Mouse (Mus musculus) hindbrain, embryonic 15.5 days (tissue): ENCODE data around the gene Eln. TPM values are rescaled to one million over a fixed set of nuclear protein-coding genes. Genes with fewer than 3 reads are reported as not detected.

Experiments used
- ATAC-seq: fragments of 200-750 bp; cut with Nextera tagmentation; 2 replicates; pipeline ENCODE4 v1.8.0; 2017; ENCODE audit warnings: low read depth, moderate number of reproducible peaks, moderate TSS enrichment; ENCODE audit not compliant: low FRiP score
- H3K27ac ChIP-seq: fragments of 300-500 bp; sonication (generic); replicated peaks from 2 replicates; pipeline ENCODE4 v1.5.1; 2015; ENCODE audit warnings: mild to moderate bottlenecking, inconsistent platforms
- H3K27me3 ChIP-seq: fragments of 300-500 bp; sonication (generic); 2 replicates; pipeline ENCODE4 v1.6.1; 2015; ENCODE audit warnings: control low read depth, inconsistent platforms
- H3K36me3 ChIP-seq: fragments of 300-500 bp; sonication (generic); 2 replicates; pipeline ENCODE4 v1.6.1; 2015; ENCODE audit warnings: control low read depth, inconsistent platforms
- H3K4me1 ChIP-seq: fragments of 300-500 bp; sonication (generic); replicated peaks from 2 replicates; pipeline ENCODE4 v1.6.1; 2015; ENCODE audit warnings: control low read depth, inconsistent platforms
- H3K4me2 ChIP-seq: fragments of 300-500 bp; sonication (generic); 2 replicates; pipeline ENCODE4 v1.6.1; 2015; ENCODE audit warnings: moderate library complexity, mild to moderate bottlenecking, inconsistent platforms
- H3K4me3 ChIP-seq: fragments of 300-500 bp; sonication (generic); 2 replicates; pipeline ENCODE4 v1.5.1; 2015; ENCODE audit warnings: mild to moderate bottlenecking, inconsistent platforms
- H3K9ac ChIP-seq: fragments of 300-500 bp; sonication (generic); 2 replicates; pipeline ENCODE4 v1.6.1; 2015; ENCODE audit warnings: inconsistent platforms
- H3K9me3 ChIP-seq: fragments of 300-500 bp; sonication (generic); 2 replicates; pipeline ENCODE4 v1.6.1; 2016; ENCODE audit warnings: control low read depth, inconsistent platforms
- WGBS: fragments of 180-500 bp; shearing (Covaris S2); methylation state at CpG from one replicate; pipeline ENCODE4 v1.1.7; 2015; 5-methylcytosine and 5-hydroxymethylcytosine counted together
- polyA plus RNA-seq: library from polyadenylated mRNA; unstranded; fragments of >200 nt; fragmentation: Nextera tagmentation; extraction: Ambion mirVana; gene quantifications from 2 replicates; pipeline ENCODE4 v1.2.1, GENCODE M21; 2015

Eln gene
- polyA plus RNA-seq, 1 experiment from 2014 or later, result 21.0 TPM

DNA sequence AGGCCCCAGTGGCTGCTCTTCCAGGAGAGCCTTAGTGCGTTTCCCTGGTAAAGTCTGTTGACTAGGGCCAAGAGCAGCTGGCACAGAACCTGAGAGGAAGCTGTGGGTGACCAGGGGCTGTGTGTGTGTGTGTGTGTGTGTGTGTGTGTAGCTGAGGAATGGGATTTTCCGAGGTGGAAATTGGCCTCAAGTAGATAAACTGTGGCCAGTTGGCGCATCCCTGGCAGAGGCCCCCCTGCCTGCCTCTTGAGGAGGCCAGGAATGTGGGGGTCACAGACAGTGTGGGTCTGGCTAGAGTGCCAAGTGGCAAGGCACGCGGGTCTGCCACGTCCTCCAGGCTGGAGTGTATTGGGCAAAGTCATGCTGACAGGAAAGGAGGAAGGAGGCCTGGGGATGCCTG is 37.8 kb downstream of the Eln start:
- no peaks in the 10 kb centered on the region for H3K27me3 ChIP-seq
- no peak overlapping the region for H3K4me3 ChIP-seq
- WGBS, result 63% methylated on average over 6 of the region's 6 CpGs
- H3K36me3 ChIP-seq, result no peaks in the 10 kb centered on the region
- no peak overlapping the region for H3K9ac ChIP-seq
- no peaks in the 10 kb centered on the region for H3K4me1 ChIP-seq
- H3K4me2 ChIP-seq, result no peak overlapping the region
- no peak for ATAC-seq
- H3K27ac ChIP-seq, result no peak overlapping the region
- H3K9me3 ChIP-seq, result no peaks in the 10 kb centered on the region

DNA sequence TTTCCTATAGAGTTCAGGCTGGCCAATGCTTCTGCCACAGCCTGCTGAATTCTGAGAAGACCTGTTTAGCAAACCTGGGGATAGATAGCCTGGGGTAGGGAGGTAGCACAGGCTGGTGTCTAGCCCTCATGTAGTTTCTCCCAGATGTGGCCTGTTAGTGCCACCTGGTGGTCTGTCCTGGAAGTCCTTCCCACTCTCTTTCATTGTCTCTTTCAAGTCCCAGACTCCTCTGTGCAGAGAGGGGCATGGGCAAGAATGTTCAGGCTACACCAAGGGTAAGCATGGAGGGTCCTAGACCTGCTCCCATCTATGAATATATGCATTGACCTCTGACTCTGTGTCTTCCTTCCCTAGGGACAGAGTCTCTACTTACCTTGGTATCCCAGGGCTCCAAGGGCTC is 43.0 kb downstream of the Eln start:
- Histone ChIP-seq H3K4me1 (no peaks in the 10 kb centered on the region), H3K27ac (no peak overlapping the region), H3K9me3 (no peaks in the 10 kb centered on the region), H3K27me3 (no peaks in the 10 kb centered on the region), H3K36me3 (no peaks in the 10 kb centered on the region), H3K4me3 (no peak overlapping the region), H3K4me2 (no peak overlapping the region), H3K9ac (no peak overlapping the region)
- ATAC-seq, result peak; percentile 54

- H3K9me3 ChIP-seq, result no peaks in the 10 kb centered on the region
- no peak overlapping the region for H3K27ac ChIP-seq
- H3K36me3 ChIP-seq, result no peaks in the 10 kb centered on the region
- no peak for ATAC-seq
- H3K9ac ChIP-seq, result no peak overlapping the region
- H3K27me3 ChIP-seq, result no peaks in the 10 kb centered on the region
- WGBS, result 94% methylated on average over 2 of the region's 2 CpGs
- H3K4me1 ChIP-seq, result no peaks in the 10 kb centered on the region
- no peak overlapping the region for H3K4me2 ChIP-seq
- H3K4me3 ChIP-seq, result no peak overlapping the region
These were observed 51.6 kb downstream of the Eln start for GRCm38 (mm10) chr5:134695539-134695938.

DNA sequence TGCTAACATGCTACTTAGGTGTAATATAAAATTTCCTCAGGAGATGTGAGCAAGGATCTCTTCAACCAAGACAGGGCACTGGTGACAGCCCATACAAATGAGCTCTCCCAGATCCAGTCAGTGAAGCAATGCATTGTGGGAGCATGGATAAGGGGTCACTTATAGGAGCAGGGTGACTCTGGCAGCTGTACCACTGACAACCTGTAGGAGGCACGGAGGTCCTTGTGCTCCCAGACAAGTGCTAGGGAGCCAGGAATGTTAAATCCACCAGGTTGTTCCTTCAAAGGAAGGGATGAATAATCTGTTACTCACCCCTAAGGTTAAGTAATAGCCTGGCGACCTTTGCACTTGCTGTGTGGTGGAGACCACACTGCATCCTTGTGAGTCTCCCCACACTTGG is 52.0 kb downstream of the Eln start:
- Histone ChIP-seq H3K27me3 (no peaks in the 10 kb centered on the region), H3K9ac (no peak overlapping the region), H3K4me3 (no peak overlapping the region), H3K27ac (no peak overlapping the region), H3K4me2 (no peak overlapping the region), H3K4me1 (no peaks in the 10 kb centered on the region), H3K9me3 (no peaks in the 10 kb centered on the region), H3K36me3 (no peaks in the 10 kb centered on the region)
- no peak for ATAC-seq
- WGBS, result 9% methylated on average over 2 of the region's 2 CpGs

- no peaks in the 10 kb centered on the region for H3K9me3 ChIP-seq
- no peak overlapping the region for H3K9ac ChIP-seq
- H3K27me3 ChIP-seq, result no peaks in the 10 kb centered on the region
- WGBS, result 81% methylated on average over 1 of the region's 1 CpGs
- no peak for ATAC-seq
- no peaks in the 10 kb centered on the region for H3K36me3 ChIP-seq
- peaks cover 5% of the 10 kb centered on the region for H3K4me1 ChIP-seq
- H3K27ac ChIP-seq, result no peak overlapping the region
- H3K4me2 ChIP-seq, result no peak overlapping the region
- H3K4me3 ChIP-seq, result no peak overlapping the region
These were observed 54.4 kb downstream of the Eln start for GRCm38 (mm10) chr5:134692704-134693103.

GRCm38 (mm10) chr5:134688718-134689284 is 58.3 kb downstream of the Eln start:
- peaks cover 19% of the 10 kb centered on the region for H3K36me3 ChIP-seq
- H3K9ac ChIP-seq, result peak overlapping the region; percentile 41
- peak overlapping the region; percentile 92 for H3K4me3 ChIP-seq
- H3K27me3 ChIP-seq, result no peaks in the 10 kb centered on the region
- under 1% methylated on average over 38 of the region's 38 CpGs for WGBS
- ATAC-seq, result peak; percentile 96
- peak overlapping the region; percentile 67 for H3K4me2 ChIP-seq
- H3K27ac ChIP-seq, result peak overlapping the region; percentile 91
- H3K4me1 ChIP-seq, result peaks cover 22% of the 10 kb centered on the region
- no peaks in the 10 kb centered on the region for H3K9me3 ChIP-seq

- Histone ChIP-seq H3K4me2 (peak within 1 kb of the TSS; percentile 67), H3K9me3 (no peaks in the 10 kb centered on the region), H3K27ac (peak within 1 kb of the TSS; percentile 91), H3K27me3 (no peaks in the 10 kb centered on the region), H3K9ac (peak within 1 kb of the TSS; percentile 87), H3K36me3 (peaks cover 21% of the 10 kb centered on the region), H3K4me1 (peaks cover 22% of the 10 kb centered on the region), H3K4me3 (peak within 1 kb of the TSS; percentile 92)
- peak; percentile 19 for ATAC-seq
- WGBS, result 0% methylated on average over 33 of the region's 69 CpGs
These were observed 58.9 kb downstream of the Eln start, which contains the start of gene Limk1 for GRCm38 (mm10) chr5:134688086-134688717. Limk1 (minus strand) TSS chr5:134688598.

DNA sequence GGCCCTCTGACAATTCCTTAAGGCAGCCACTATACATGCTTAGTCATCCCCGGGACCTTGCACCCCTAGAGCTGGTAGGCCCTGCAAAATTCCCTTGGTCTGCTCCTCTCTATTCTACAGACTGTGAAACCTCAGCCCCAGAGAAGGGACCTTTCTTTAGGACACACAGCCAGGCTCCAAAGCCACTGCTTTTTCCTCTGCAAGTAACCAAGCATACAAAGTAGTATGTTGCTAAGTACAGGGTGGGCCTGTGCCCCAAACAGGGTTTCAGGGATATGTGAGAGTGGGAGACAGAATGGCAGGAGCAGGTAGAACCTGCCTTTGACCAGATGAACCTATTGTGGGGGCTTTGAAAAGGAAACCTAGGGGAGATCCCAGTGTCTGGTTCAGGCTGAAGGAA is 59.9 kb downstream of the Eln start:
- H3K27ac ChIP-seq, result 0 out of 2 replicates have a peak overlapping the region, but pooled peaks have one; percentile 91
- H3K4me2 ChIP-seq, result peak overlapping the region; percentile 67
- H3K9me3 ChIP-seq, result no peaks in the 10 kb centered on the region
- H3K9ac ChIP-seq, result peak overlapping the region; percentile 87
- 86% methylated on average over 1 of the region's 1 CpGs for WGBS
- peaks cover 26% of the 10 kb centered on the region for H3K36me3 ChIP-seq
- no peak for ATAC-seq
- H3K4me1 ChIP-seq, result peaks cover 22% of the 10 kb centered on the region
- peak overlapping the region; percentile 92 for H3K4me3 ChIP-seq
- no peaks in the 10 kb centered on the region for H3K27me3 ChIP-seq

DNA sequence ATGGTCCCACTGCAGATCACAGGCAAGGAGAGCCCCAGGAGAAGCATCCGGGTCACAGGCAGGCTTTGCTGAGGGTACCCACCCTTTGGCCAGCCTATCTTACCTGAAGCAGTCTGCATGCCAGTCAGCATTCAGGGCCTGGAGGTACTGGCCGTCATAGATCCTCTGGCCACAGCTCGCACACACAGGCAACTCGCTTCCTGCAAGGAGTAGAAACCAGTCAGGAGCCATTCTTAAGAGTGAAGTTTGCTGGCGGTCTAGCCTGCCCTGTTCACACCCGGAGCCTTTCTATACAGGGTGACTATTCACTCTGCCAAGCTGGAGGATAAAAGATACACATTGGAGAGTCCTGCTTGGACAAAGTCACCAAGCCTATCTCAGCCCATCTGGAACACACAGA is 60.6 kb downstream of the Eln start:
- Histone ChIP-seq H3K36me3 (peaks cover 26% of the 10 kb centered on the region), H3K4me1 (peaks cover 22% of the 10 kb centered on the region), H3K27ac (no peak overlapping the region), H3K27me3 (no peaks in the 10 kb centered on the region), H3K9ac (no peak overlapping the region), H3K4me3 (no peak overlapping the region), H3K9me3 (no peaks in the 10 kb centered on the region), H3K4me2 (no peak overlapping the region)
- no peak for ATAC-seq
- 91% methylated on average over 6 of the region's 6 CpGs for WGBS

- H3K4me1 ChIP-seq, result peaks cover 24% of the 10 kb centered on the region
- H3K27ac ChIP-seq, result no peak overlapping the region
- no peaks in the 10 kb centered on the region for H3K27me3 ChIP-seq
- H3K4me3 ChIP-seq, result no peak overlapping the region
- no peaks in the 10 kb centered on the region for H3K9me3 ChIP-seq
- no peak overlapping the region for H3K9ac ChIP-seq
- WGBS, result 56% methylated on average over 2 of the region's 2 CpGs
- peaks cover 31% of the 10 kb centered on the region for H3K36me3 ChIP-seq
- no peak for ATAC-seq
- no peak overlapping the region for H3K4me2 ChIP-seq
These were observed 62.7 kb downstream of the Eln start for GRCm38 (mm10) chr5:134684398-134684797.

DNA sequence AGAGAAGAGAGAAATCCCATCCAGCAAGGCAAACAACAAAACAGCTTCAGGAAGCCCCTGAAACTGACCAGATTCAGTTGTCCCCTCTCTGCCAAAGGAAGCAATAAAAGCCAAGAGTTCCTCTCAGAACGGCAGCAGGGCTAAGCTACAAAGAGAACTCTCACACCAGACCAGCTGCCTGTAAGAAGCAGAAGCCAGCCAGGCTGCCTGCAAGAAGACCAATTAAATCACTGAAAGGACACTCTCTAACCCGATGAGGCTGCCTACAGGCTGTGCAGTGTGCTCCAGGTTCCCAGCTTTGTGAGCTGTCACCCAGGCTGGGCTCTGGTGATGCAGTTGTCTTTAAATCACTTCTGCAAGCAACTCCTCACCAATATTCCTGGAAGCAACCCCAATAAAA is 63.3 kb downstream of the Eln start:
- H3K36me3 ChIP-seq, result peaks cover 31% of the 10 kb centered on the region
- ATAC-seq, result no peak
- WGBS, result 75% methylated on average over 2 of the region's 2 CpGs

GRCm38 (mm10) chr5:134680238-134680637 is 66.9 kb downstream of the Eln start:
- H3K9ac ChIP-seq, result no peak overlapping the region
- peaks cover 21% of the 10 kb centered on the region for H3K36me3 ChIP-seq
- no peak for ATAC-seq

More for the DNA sequence above, 63.3 kb downstream of the Eln start:
- Histone ChIP-seq H3K4me2 (no peak overlapping the region), H3K27me3 (no peaks in the 10 kb centered on the region), H3K4me1 (peaks cover 24% of the 10 kb centered on the region), H3K4me3 (no peak overlapping the region), H3K9ac (no peak overlapping the region), H3K9me3 (no peaks in the 10 kb centered on the region), H3K27ac (no peak overlapping the region)

More at GRCm38 (mm10) chr5:134680238-134680637, 66.9 kb downstream of the Eln start:
- 81% methylated on average over 12 of the region's 12 CpGs for WGBS
- H3K27ac ChIP-seq, result 0 out of 2 replicates have a peak overlapping the region, but pooled peaks have one; percentile 15
- H3K4me3 ChIP-seq, result no peak overlapping the region
- H3K27me3 ChIP-seq, result no peaks in the 10 kb centered on the region
- H3K4me1 ChIP-seq, result peaks cover 29% of the 10 kb centered on the region
- H3K4me2 ChIP-seq, result no peak overlapping the region
- H3K9me3 ChIP-seq, result no peaks in the 10 kb centered on the region
